Mouse (Mus musculus) forebrain, embryonic 15.5 days (tissue): Measurements from ENCODE around the gene Dcst2. TPM values are rescaled to one million over a fixed set of nuclear protein-coding genes. Genes with fewer than 3 reads are reported as not detected.
A peak's percentile ranks its signal among the peaks of the same experiment; 100 is the strongest.

ENCODE experiments used
- ATAC-seq: fragments of 200-750 bp; cut with Nextera tagmentation; replicated peaks from 2 replicates; pipeline ENCODE4 v1.8.0; 2017; ENCODE audit warnings: mild to moderate bottlenecking, moderate TSS enrichment, moderate library complexity
- H3K27ac ChIP-seq: fragments of 300-500 bp; sonication (generic); replicated peaks from 2 replicates; pipeline ENCODE4 v1.5.1; 2015; ENCODE audit warnings: mild to moderate bottlenecking, inconsistent platforms
- H3K27me3 ChIP-seq: fragments of 300-500 bp; sonication (generic); 2 replicates; pipeline ENCODE4 v1.6.1; 2015; ENCODE audit warnings: inconsistent platforms
- H3K36me3 ChIP-seq: fragments of 300-500 bp; sonication (generic); 2 replicates; pipeline ENCODE4 v1.6.1; 2015; ENCODE audit warnings: mild to moderate bottlenecking, inconsistent platforms
- H3K4me1 ChIP-seq: fragments of 300-500 bp; sonication (generic); 2 replicates; pipeline ENCODE4 v1.6.1; 2015; ENCODE audit warnings: inconsistent platforms
- H3K4me2 ChIP-seq: fragments of 300-500 bp; sonication (generic); replicated peaks from 2 replicates; pipeline ENCODE4 v1.6.1; 2015; ENCODE audit warnings: mild to moderate bottlenecking, inconsistent platforms
- H3K4me3 ChIP-seq: fragments of 300-500 bp; sonication (generic); 2 replicates; pipeline ENCODE4 v1.5.1; 2015; ENCODE audit warnings: mild to moderate bottlenecking, inconsistent platforms
- H3K9ac ChIP-seq: fragments of 300-500 bp; sonication (generic); replicated peaks from 2 replicates; pipeline ENCODE4 v1.6.1; 2015; ENCODE audit warnings: mild to moderate bottlenecking, inconsistent platforms
- H3K9me3 ChIP-seq: fragments of 300-500 bp; sonication (generic); 2 replicates; pipeline ENCODE4 v1.6.1; 2016; ENCODE audit warnings: inconsistent platforms
- whole genome bisulfite sequencing: fragments of 180-500 bp; shearing (Covaris S2); methylation state at CpG from one replicate; pipeline ENCODE4 v1.1.7; 2015; ENCODE audit warnings: mixed read lengths; 5-methylcytosine and 5-hydroxymethylcytosine counted together
- polyA plus RNA-seq: library from polyadenylated mRNA; unstranded; fragments of >200 nt; fragmentation: Nextera tagmentation; extraction: Ambion mirVana; gene quantifications from 2 replicates; pipeline ENCODE4 v1.2.1, GENCODE M21; 2015

Gene Dcst2
- polyA plus RNA-seq, 1 experiment from 2014 or later = 0.11 TPM

DNA sequence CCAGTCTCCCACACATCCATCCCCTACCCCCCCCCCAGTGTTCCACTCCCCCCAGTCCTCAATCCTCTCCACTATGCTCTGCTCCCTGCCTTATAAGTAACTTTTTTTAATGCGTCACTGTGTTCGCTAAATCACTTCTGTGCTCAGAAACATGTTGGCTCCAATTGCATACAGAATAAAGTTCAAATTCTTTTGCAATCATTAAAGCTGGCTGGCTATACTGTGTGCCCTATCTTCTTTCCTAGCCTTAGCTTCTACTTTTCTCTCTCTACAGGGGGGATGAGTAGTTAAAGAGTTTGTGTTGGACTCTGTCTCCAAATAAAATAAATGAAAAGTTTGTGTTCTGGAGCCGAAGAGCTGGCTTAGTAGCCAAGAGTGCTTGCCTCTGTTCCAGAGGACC is 47.9 kb downstream of the Dcst2 start:
- 0 out of 2 replicates have a peak overlapping the region, but pooled peaks have one; percentile 3 for H3K9ac ChIP-seq
- no peak overlapping the region for H3K4me3 ChIP-seq
- H3K9me3 ChIP-seq = no peaks in the 10 kb centered on the region
- H3K27me3 ChIP-seq = no peaks in the 10 kb centered on the region
- peaks cover 20% of the 10 kb centered on the region for H3K36me3 ChIP-seq
- H3K4me1 ChIP-seq = peaks cover 19% of the 10 kb centered on the region
- no peak overlapping the region for H3K27ac ChIP-seq
- ATAC-seq = no peak
- H3K4me2 ChIP-seq = no peak overlapping the region
- WGBS = 91% methylated on average over 3 of the region's 3 CpGs

GRCm38 (mm10) chr3:89410864-89411263 is 49.1 kb downstream of the Dcst2 start:
- H3K4me1 ChIP-seq = peaks cover 19% of the 10 kb centered on the region
- H3K9me3 ChIP-seq = no peaks in the 10 kb centered on the region
- H3K4me2 ChIP-seq = peak overlapping the region; percentile 67
- no peak for ATAC-seq
- H3K4me3 ChIP-seq = peak overlapping the region; percentile 69
- H3K27me3 ChIP-seq = no peaks in the 10 kb centered on the region
- H3K36me3 ChIP-seq = peaks cover 23% of the 10 kb centered on the region
- peak overlapping the region; percentile 60 for H3K9ac ChIP-seq
- 78% methylated on average over 10 of the region's 10 CpGs for WGBS
- peak overlapping the region; percentile 71; the same call in 1 of the 2 replicates for H3K27ac ChIP-seq

- Histone ChIP-seq H3K4me1 (peaks cover 26% of the 10 kb centered on the region), H3K4me2 (peak within 1 kb of the TSS; percentile 67), H3K36me3 (peaks cover 26% of the 10 kb centered on the region), H3K27ac (peak within 1 kb of the TSS; percentile 71), H3K9ac (peak within 1 kb of the TSS; percentile 60), H3K9me3 (no peaks in the 10 kb centered on the region), H3K27me3 (no peaks in the 10 kb centered on the region), H3K4me3 (peak within 1 kb of the TSS; percentile 69)
- 6% methylated on average over 28 of the region's 28 CpGs for WGBS
- ATAC-seq = peak; percentile 100
Measured at GRCm38 (mm10) chr3:89411490-89412393, 50.0 kb downstream of the Dcst2 start, which contains the start of gene Flad1. Gene Flad1, minus strand, starts transcription at chr3:89411870.

DNA sequence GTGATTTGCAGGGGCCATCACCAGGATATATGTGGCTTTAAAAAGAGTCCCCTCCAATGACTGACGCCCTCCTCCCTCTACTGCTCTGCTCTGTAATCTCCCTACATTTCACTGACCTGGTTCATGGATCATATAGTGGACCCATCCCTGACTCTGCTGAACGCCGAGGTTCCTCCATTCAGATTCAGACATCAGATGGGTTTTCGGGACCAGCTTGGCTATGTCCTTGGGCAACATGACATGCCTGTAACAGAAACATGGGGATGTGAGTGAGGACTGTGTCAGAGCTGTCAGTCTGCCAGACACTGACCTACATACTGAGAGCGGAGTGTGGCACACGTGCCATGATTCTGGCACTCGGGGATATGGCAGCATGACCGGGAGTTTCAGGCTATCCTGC is 54.4 kb downstream of the Dcst2 start:
- H3K4me2 ChIP-seq = no peak overlapping the region
- H3K27ac ChIP-seq = no peak overlapping the region
- no peaks in the 10 kb centered on the region for H3K9me3 ChIP-seq
- no peaks in the 10 kb centered on the region for H3K27me3 ChIP-seq
- H3K4me3 ChIP-seq = no peak overlapping the region
- H3K4me1 ChIP-seq = peaks cover 40% of the 10 kb centered on the region
- H3K36me3 ChIP-seq = peaks cover 20% of the 10 kb centered on the region
- H3K9ac ChIP-seq = no peak overlapping the region
- WGBS = 95% methylated on average over 8 of the region's 8 CpGs
- ATAC-seq = no peak

DNA sequence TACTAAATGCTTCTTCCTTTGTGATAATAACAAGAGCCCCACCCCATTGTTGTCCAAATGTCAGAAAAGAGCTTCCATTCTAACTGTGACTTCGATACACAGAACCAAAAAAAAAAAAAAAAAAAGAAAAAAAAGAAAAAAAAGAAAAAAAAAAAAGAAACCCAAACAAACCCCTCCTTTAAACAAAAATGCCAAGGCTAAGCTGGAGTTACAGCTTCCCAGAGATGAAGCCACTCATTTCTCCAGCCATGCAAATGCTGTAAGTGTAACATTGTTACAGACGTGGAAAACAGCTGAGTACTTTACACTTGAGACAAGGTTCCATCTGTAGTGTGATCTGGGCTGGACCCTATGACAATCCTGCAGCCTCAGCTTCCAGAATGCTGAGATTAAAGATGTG is 55.4 kb downstream of the Dcst2 start:
- Histone ChIP-seq H3K9me3 (no peaks in the 10 kb centered on the region), H3K4me1 (peaks cover 45% of the 10 kb centered on the region), H3K27ac (peak overlapping the region; percentile 87), H3K9ac (peak overlapping the region; percentile 47), H3K27me3 (no peaks in the 10 kb centered on the region), H3K4me2 (peak overlapping the region; percentile 85), H3K4me3 (peak overlapping the region; percentile 58), H3K36me3 (peaks cover 20% of the 10 kb centered on the region)
- 14% methylated on average over 2 of the region's 2 CpGs for WGBS
- ATAC-seq = no peak

GRCm38 (mm10) chr3:89417840-89418169 is 56.0 kb downstream of the Dcst2 start:
- WGBS = under 1% methylated on average over 20 of the region's 20 CpGs
- peak; percentile 59 for ATAC-seq
- H3K9ac ChIP-seq = peak overlapping the region; percentile 47
- H3K9me3 ChIP-seq = no peaks in the 10 kb centered on the region
- H3K27me3 ChIP-seq = no peaks in the 10 kb centered on the region
- H3K4me1 ChIP-seq = peaks cover 43% of the 10 kb centered on the region
- peaks cover 20% of the 10 kb centered on the region for H3K36me3 ChIP-seq
- H3K27ac ChIP-seq = peak overlapping the region; percentile 87
- peak overlapping the region; percentile 58 for H3K4me3 ChIP-seq
- peak overlapping the region; percentile 85 for H3K4me2 ChIP-seq

DNA sequence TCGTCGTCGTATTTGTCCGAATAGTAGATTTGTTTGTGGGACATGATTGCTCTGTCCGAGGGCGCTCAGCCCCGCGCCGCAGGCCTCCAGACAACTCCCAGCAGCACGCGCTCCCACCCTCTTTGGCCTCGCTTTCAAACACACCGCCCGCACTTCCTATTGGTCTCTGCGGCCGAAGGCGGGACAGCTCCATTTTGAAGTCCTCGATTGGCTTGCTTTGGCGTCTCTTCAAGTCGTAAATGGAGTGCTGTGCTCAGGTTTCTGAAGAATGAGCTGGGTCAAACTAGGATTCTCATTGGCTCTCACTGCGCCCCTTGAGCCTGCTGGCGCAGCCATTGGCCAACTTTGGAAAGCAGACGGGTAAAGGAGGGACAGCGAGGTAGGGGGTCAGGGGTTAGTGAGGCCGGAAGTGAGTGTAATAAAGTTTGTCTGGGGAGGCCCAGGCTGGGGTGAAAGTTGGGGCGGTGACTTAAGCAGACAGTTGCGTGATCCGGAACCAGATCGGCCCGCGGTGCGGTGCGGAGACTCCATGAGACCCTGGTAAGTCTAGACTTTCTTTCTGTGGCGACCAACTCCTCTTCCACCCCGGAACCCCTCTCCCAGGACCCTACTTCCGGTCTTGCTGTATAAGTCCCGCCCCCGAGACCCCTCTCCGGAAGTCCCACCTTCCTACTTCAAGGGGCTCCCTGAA is 56.5 kb downstream of the Dcst2 start, which contains the start of the genes Cks1b and Shc1:
Gene Cks1b (minus strand): TSS at position 214 of the 691 bp plus-strand sequence.
Gene Shc1 (plus strand): TSS at position 274 of the 691 bp plus-strand sequence.
- peaks cover 43% of the 10 kb centered on the region for H3K4me1 ChIP-seq
- peak within 1 kb of the TSS; percentile 48 for H3K9ac ChIP-seq
- peak; percentile 95 for ATAC-seq
- H3K4me2 ChIP-seq = peak within 1 kb of the TSS; percentile 85
- peak within 1 kb of the TSS; percentile 87 for H3K27ac ChIP-seq
- H3K9me3 ChIP-seq = no peaks in the 10 kb centered on the region
- peaks cover 20% of the 10 kb centered on the region for H3K36me3 ChIP-seq
- peak within 1 kb of the TSS; percentile 58 for H3K4me3 ChIP-seq
- under 1% methylated on average over 39 of the region's 39 CpGs for WGBS
- H3K27me3 ChIP-seq = no peaks in the 10 kb centered on the region

DNA sequence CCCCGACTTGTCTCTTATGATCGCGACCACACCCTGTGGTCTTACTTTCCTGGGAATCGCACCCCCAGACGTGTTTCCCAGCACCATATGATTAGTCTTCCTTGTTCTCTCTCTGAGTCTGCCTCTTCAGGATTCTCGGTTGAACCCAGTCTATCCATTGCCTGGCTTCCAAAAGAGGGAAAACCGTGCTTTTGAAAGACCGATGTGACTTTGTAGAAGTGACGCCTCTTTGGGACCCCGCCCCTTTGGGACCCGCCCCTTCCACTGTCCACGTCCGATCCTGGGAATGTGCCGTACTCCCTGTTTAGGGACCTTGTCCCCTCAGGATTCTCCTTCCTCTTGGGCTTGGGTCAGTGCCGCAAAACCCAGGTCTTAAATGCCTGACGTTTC is 57.1 kb downstream of the Dcst2 start:
- peak; percentile 5; the same call in 1 of the 2 replicates for ATAC-seq
- Histone ChIP-seq H3K36me3 (peaks cover 19% of the 10 kb centered on the region), H3K4me2 (peak overlapping the region; percentile 85), H3K27ac (peak overlapping the region; percentile 87), H3K9ac (peak overlapping the region; percentile 48), H3K9me3 (no peaks in the 10 kb centered on the region), H3K27me3 (no peaks in the 10 kb centered on the region), H3K4me3 (peak overlapping the region; percentile 58), H3K4me1 (peaks cover 43% of the 10 kb centered on the region)
- WGBS = 0% methylated on average over 16 of the region's 16 CpGs

- peaks cover 43% of the 10 kb centered on the region for H3K4me1 ChIP-seq
Measured at GRCm38 (mm10) chr3:89419571-89419970, 57.8 kb downstream of the Dcst2 start.

DNA sequence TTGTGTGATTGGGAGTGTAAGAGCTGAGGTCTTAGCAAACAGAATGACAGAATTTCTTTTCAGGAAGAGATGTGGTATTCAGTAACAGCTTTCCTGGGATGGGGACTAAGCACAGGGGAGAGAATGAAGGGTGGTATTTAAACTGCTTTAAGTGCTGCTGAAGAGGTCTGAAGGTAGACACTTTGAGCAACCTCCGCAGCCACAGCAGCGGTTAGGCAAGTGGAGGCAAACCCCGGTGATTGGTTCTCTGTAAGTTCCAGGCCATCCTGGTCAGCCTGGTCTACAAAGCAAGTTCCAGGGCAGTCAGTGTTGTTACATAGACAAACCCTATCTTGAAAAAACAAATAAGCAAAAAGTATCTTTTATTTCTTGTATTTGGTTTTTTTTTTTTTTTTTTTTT is 58.2 kb downstream of the Dcst2 start:
- Histone ChIP-seq H3K4me3 (peak overlapping the region; percentile 58), H3K27ac (peak overlapping the region; percentile 87), H3K9ac (peak overlapping the region; percentile 48), H3K36me3 (peaks cover 8% of the 10 kb centered on the region), H3K4me1 (peaks cover 43% of the 10 kb centered on the region), H3K4me2 (peak overlapping the region; percentile 85), H3K9me3 (no peaks in the 10 kb centered on the region), H3K27me3 (no peaks in the 10 kb centered on the region)
- 28% methylated on average over 3 of the region's 3 CpGs for WGBS
- ATAC-seq = no peak

More at GRCm38 (mm10) chr3:89419571-89419970, 57.8 kb downstream of the Dcst2 start:
- 6% methylated on average over 9 of the region's 9 CpGs for WGBS
- ATAC-seq = no peak
- H3K36me3 ChIP-seq = peaks cover 12% of the 10 kb centered on the region
- H3K27me3 ChIP-seq = no peaks in the 10 kb centered on the region
- H3K9me3 ChIP-seq = no peaks in the 10 kb centered on the region
- H3K4me2 ChIP-seq = peak overlapping the region; percentile 85
- H3K27ac ChIP-seq = peak overlapping the region; percentile 87
- peak overlapping the region; percentile 58 for H3K4me3 ChIP-seq
- H3K9ac ChIP-seq = peak overlapping the region; percentile 48

DNA sequence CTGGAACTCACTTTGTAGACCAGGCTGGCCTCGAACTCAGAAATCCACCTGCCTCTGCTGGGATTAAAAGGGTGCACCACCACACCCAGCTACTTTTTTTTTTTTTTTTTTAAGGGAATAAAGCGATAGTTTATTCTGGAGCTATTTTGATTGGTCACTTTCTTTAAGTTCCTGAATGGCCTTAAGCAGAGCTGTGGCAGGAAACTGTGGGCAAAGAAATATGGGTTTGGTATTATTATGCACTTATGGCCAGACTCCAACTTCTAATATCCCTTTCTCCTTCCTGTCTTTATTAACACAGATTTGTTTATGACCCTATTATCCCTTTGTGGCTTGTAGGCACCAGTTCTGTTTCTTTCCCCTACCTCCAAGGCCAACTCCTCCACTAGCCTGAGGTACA is 58.6 kb downstream of the Dcst2 start:
- 0 out of 2 replicates have a peak, but pooled peaks cover 5% of the 10 kb centered on the region for H3K36me3 ChIP-seq
- H3K4me3 ChIP-seq = no peak overlapping the region
- H3K27ac ChIP-seq = no peak overlapping the region
- H3K4me2 ChIP-seq = no peak overlapping the region
- H3K9me3 ChIP-seq = no peaks in the 10 kb centered on the region
- WGBS = 73% methylated on average over 2 of the region's 2 CpGs
- H3K9ac ChIP-seq = no peak overlapping the region
- H3K4me1 ChIP-seq = peaks cover 43% of the 10 kb centered on the region
- no peak for ATAC-seq
- H3K27me3 ChIP-seq = no peaks in the 10 kb centered on the region
